Mouse (Mus musculus) neutrophil, adult 83 days (primary cell): ENCODE measurements around the gene Ndrg3. TPM values are rescaled to one million over a fixed set of nuclear protein-coding genes. Genes with fewer than 3 reads are reported as not detected.

ENCODE experiments used
- total RNA-seq, 2 experiments: library from RNA; stranded (reverse); gene quantifications; one replicate each; pipeline ENCODE4 v1.2.4; 2023

Ndrg3 gene
- total RNA-seq: 10 to 100 TPM; 13.0 to 19.5 TPM

GRCm38 (mm10) chr2:156991470-156992319 lies at the start of gene Ndrg3:
Gene Ndrg3 (minus strand): TSS chr2:156992056.

GRCm38 (mm10) chr2:157006511-157007233 lies 14.8 kb upstream of the Ndrg3 start, which contains the start of gene Dsn1:
Gene Dsn1 (minus strand): TSS chr2:157007154.

DNA sequence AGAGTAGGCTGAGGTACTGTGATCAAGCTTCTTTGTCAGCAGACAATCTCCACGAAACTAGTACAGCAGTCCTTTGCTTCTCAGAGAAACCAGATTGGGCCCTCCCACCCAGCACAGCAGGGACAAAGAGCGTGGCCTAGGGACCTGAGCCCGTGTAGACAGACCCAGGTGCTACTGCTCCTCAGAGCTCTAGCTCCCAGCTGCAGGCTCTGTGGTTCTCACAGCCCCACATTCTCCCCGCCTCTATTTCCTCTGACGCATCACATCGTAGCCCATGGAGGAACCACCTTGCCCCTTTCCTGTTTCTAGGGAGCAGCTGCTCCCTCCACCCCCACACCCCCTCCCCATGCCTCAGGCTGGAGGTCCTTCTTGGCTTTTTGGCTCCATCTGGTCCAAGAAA lies 104.8 kb downstream of the Ndrg3 start, which contains the start of gene Sla2:
Gene Sla2 (minus strand): TSS at position 176 of the 400 bp plus-strand sequence.

Other genes with a start within 250 kb of the Ndrg3 start
- gene Myl9, start 216.6 kb downstream of the Ndrg3 start, total RNA-seq: under 1 TPM in 1 of 2 experiments, not detected in 1; 0.46 TPM
- gene Tgif2, start 152.0 kb downstream of the Ndrg3 start, total RNA-seq: 10 to 100 TPM in 1 of 2 experiments, 1 to 10 TPM in 1; 8.0 to 10.5 TPM
- 1 to 10 TPM; 3.3 to 4.6 TPM for gene 4930518I15Rik, start 134.1 kb downstream of the Ndrg3 start, total RNA-seq
- gene Rab5if, start 128.9 kb downstream of the Ndrg3 start, total RNA-seq: 100 to 1,000 TPM; 281 to 290 TPM
- gene Sla2, start 104.9 kb downstream of the Ndrg3 start, total RNA-seq: under 1 TPM; 0.15 to 0.18 TPM
- 10 to 100 TPM; 24.9 to 31.4 TPM for gene Dsn1, start 15.1 kb upstream of the Ndrg3 start, total RNA-seq
- gene Soga1, start 87.2 kb upstream of the Ndrg3 start, total RNA-seq: 1 to 10 TPM; 3.1 to 4.7 TPM
- not detected for gene Tldc2, start 95.0 kb upstream of the Ndrg3 start, total RNA-seq
- gene Samhd1, start 143.2 kb upstream of the Ndrg3 start, total RNA-seq: 100 to 1,000 TPM; 469 to 527 TPM
- gene Rbl1, start 212.5 kb upstream of the Ndrg3 start, total RNA-seq: 10 to 100 TPM; 33.0 to 33.7 TPM